10 mouse cellular contexts compared by ENCODE assay signal in the genomic region with DNA sequence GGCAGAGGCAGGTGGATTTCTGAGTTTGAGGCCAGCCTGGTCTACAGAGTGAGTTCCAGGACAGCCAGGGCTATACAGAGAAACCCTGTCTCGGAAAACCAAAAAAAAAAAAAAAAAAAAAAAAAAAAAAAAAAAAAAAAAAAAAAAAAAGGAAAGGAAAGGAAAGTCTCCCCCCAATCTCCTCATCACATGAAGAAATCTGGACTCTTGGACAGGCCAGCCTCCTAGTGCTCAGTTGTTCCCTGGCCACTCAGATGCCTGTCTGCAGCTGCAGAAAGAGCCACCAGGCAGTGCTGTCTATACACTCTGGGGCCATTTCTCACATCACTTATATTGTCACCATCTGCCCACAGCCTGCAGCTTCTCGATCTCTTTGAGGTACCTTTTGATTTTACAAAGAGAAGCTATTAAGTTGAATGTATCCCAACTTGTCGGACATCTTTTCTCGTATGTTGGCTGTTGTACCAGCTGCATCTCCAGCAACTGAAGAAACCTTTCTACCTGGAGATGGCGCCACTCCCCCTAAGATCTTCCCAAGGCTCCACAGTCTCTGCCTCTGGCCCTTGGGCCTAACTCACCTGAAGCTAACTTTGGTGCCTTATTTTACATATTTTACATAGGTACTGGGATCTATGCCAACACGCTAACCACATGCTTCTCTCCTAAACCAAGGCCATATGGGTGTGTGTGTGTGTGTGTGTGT. TPM values are rescaled to one million over a fixed set of nuclear protein-coding genes. Genes with fewer than 3 reads are reported as not detected.
DNase-seq lines count a peak whose midpoint lies in the region; ATAC-seq and TF ChIP-seq lines count a peak whose summit lies in the region.
"Had no signal": no experiment of that assay in that cellular context is flagged by ENCODE, and none has a peak within 500 bp of the region (broad histone marks: within the 10 kb centered on the region; RNA-seq: fewer than 3 reads in every experiment).

No protein-coding gene starts in this region.

- peak; percentile 37 for DNase-seq in CD4-positive helper T cell, adult 2 months (ENCODE audit: low read depth, low spot score)
- peak; percentile 66 for DNase-seq in NIH3T3 (ENCODE audit: low read depth)
- DNase-seq in gastrocnemius, postnatal 10 days, result peak; percentile 20

- H3K4me2 ChIP-seq in intestine, postnatal 0 days (replicated peaks; ENCODE audit: low read depth), result no peak overlapping the region
- no peak overlapping the region for H3K4me2 ChIP-seq in intestine, embryonic 15.5 days (replicated peaks)
- H3K4me2 ChIP-seq in midbrain, embryonic 16.5 days (ENCODE audit: low read length), result no peak overlapping the region
- H3K4me2 ChIP-seq: embryonic facial prominence, embryonic 15.5 days; liver, embryonic 15.5 days had no signal

- H3K9me3 ChIP-seq in intestine, postnatal 0 days (ENCODE audit: control insufficient read depth), result no peaks in the 10 kb centered on the region
- no peaks in the 10 kb centered on the region for H3K9me3 ChIP-seq in intestine, embryonic 15.5 days
- H3K9me3 ChIP-seq in midbrain, embryonic 16.5 days (replicated peaks; ENCODE audit: control insufficient read depth, low read length, poor library complexity, severe bottlenecking), result no peaks in the 10 kb centered on the region
- H3K9me3 ChIP-seq: embryonic facial prominence, embryonic 15.5 days; liver, embryonic 15.5 days had no signal

- WGBS in intestine, postnatal 0 days, result 72% methylated on average over 6 of the region's 6 CpGs
- WGBS in intestine, embryonic 15.5 days, result 76% methylated on average over 6 of the region's 6 CpGs
- 71% methylated on average over 6 of the region's 6 CpGs for WGBS in midbrain, embryonic 16.5 days

- ATAC-seq in intestine, postnatal 0 days, result 0 out of 2 replicates have a peak, but pooled peaks have one; percentile 36
- ATAC-seq in intestine, embryonic 15.5 days, result no peak
- 0 out of 2 replicates have a peak, but pooled peaks have one; percentile 45 for ATAC-seq in megakaryocyte, adult 5-6 weeks (ENCODE audit: poor library complexity, severe bottlenecking)
- ATAC-seq in granulocyte monocyte progenitor cell, adult 5-6 weeks (replicated peaks; ENCODE audit: poor library complexity, severe bottlenecking), result no peak
- no peak for ATAC-seq in midbrain, embryonic 16.5 days

- H3K4me3 ChIP-seq in intestine, postnatal 0 days (ENCODE audit: low read depth, low read length), result no peak overlapping the region
- no peak overlapping the region for H3K4me3 ChIP-seq in intestine, embryonic 15.5 days (replicated peaks)
- no peak overlapping the region for H3K4me3 ChIP-seq in midbrain, embryonic 16.5 days (ENCODE audit: low read depth, low read length)
- H3K4me3 ChIP-seq: embryonic facial prominence, embryonic 15.5 days; liver, embryonic 15.5 days had no signal

- H3K4me1 ChIP-seq in intestine, postnatal 0 days (replicated peaks; ENCODE audit: control insufficient read depth, insufficient read depth, low read length), result no peaks in the 10 kb centered on the region
- no peaks in the 10 kb centered on the region for H3K4me1 ChIP-seq in intestine, embryonic 15.5 days (replicated peaks)
- H3K4me1 ChIP-seq in midbrain, embryonic 16.5 days (ENCODE audit: control insufficient read depth, insufficient read depth, low read length), result no peaks in the 10 kb centered on the region

- H3K27me3 ChIP-seq in intestine, postnatal 0 days (replicated peaks; ENCODE audit: control insufficient read depth, insufficient read depth, low read length), result no peaks in the 10 kb centered on the region
- H3K27me3 ChIP-seq in intestine, embryonic 15.5 days (replicated peaks), result no peaks in the 10 kb centered on the region
- no peaks in the 10 kb centered on the region for H3K27me3 ChIP-seq in midbrain, embryonic 16.5 days (ENCODE audit: control insufficient read depth, insufficient read depth, low read depth, low read length)
- H3K27me3 ChIP-seq: embryonic facial prominence, embryonic 15.5 days; liver, embryonic 15.5 days had no signal

- H3K9ac ChIP-seq in intestine, postnatal 0 days (ENCODE audit: low read depth, low read length), result no peak overlapping the region
- no peak overlapping the region for H3K9ac ChIP-seq in intestine, embryonic 15.5 days
- no peak overlapping the region for H3K9ac ChIP-seq in midbrain, embryonic 16.5 days (ENCODE audit: low read depth, low read length)
- H3K9ac ChIP-seq: embryonic facial prominence, embryonic 15.5 days; liver, embryonic 15.5 days had no signal

- no peaks in the 10 kb centered on the region for H3K36me3 ChIP-seq in intestine, postnatal 0 days (ENCODE audit: control insufficient read depth, insufficient read depth)
- no peaks in the 10 kb centered on the region for H3K36me3 ChIP-seq in intestine, embryonic 15.5 days
- H3K36me3 ChIP-seq in midbrain, embryonic 16.5 days (ENCODE audit: control insufficient read depth, insufficient read depth, low read length), result no peaks in the 10 kb centered on the region
- H3K36me3 ChIP-seq: liver, embryonic 15.5 days had no signal

- H3K27ac ChIP-seq in intestine, postnatal 0 days (ENCODE audit: low read depth, low read length), result no peak overlapping the region
- no peak overlapping the region for H3K27ac ChIP-seq in intestine, embryonic 15.5 days
- H3K27ac ChIP-seq in midbrain, embryonic 16.5 days (ENCODE audit: low read length), result no peak overlapping the region
- H3K27ac ChIP-seq: embryonic facial prominence, embryonic 15.5 days; liver, embryonic 15.5 days had no signal

- TF ChIP-seq CTCF in intestine, postnatal 0 days (IDR thresholded peaks at IDR 0.05; ENCODE audit: low read depth), result peak; percentile 73

RNA-seq across cellular contexts. Expression of a gene that starts 18.6 kb away (rescaled TPM):
- polyA plus RNA-seq in intestine, postnatal 0 days (2015; fragmentation: Nextera tagmentation; extraction: Ambion mirVana), result 5.0 and 6.3 TPM in 2 replicates
- 9.0 and 10.2 TPM in 2 replicates for polyA plus RNA-seq in intestine, embryonic 15.5 days (2015; fragmentation: Nextera tagmentation; extraction: Ambion mirVana)
- 10 to 100 TPM; 11.0 to 16.9 TPM for total RNA-seq in gastrocnemius, postnatal 10 days (2021)
- 3.6 and 4.3 TPM in 2 replicates for total RNA-seq in megakaryocyte, adult 5-6 weeks (2015)
- 5.1 and 5.3 TPM in 2 replicates for total RNA-seq in megakaryocyte, adult 5-6 weeks (2017)
- total RNA-seq in granulocyte monocyte progenitor cell, adult 5-6 weeks (2014; fragmentation: Nextera tagmentation), result 4.4 and 6.6 TPM in 2 replicates
- 1.2 and 2.3 TPM in 2 replicates for total RNA-seq in granulocyte monocyte progenitor cell, adult 5-6 weeks (2017)
- 19.2 and 19.8 TPM in 2 replicates for polyA plus RNA-seq in midbrain, embryonic 16.5 days (2015; fragmentation: Nextera tagmentation; extraction: Ambion mirVana)

Comparison
In these comparisons a context has a peak if more than half of its experiments do, and no peak if none do; other contexts are left out.
1. ATAC-seq: peak in intestine, postnatal 0 days (single experiment) and megakaryocyte, adult 5-6 weeks (single experiment); none in intestine, embryonic 15.5 days (single experiment), granulocyte monocyte progenitor cell, adult 5-6 weeks (single experiment) and midbrain, embryonic 16.5 days (single experiment).
2. Peak in every context shown above with its lines, with median percentiles within 50 percentile points of each other: DNase-seq.